Mouse (Mus musculus): ENCODE data around the gene Drd2. TPM values are rescaled to one million over a fixed set of nuclear protein-coding genes. Genes with fewer than 3 reads are reported as not detected.

Drd2 gene
- polyA plus RNA-seq (2015; fragmentation: Nextera tagmentation; extraction: Ambion mirVana), result 0.06 TPM in 1 of 2 replicates, not detected in the other

- no peaks in the 10 kb centered on the region for H3K36me3 ChIP-seq (ENCODE audit: control insufficient read depth, insufficient read depth, low read length)
- peak; percentile 91; the same call in 1 of the 2 replicates for ATAC-seq (ENCODE audit: insufficient read depth, low FRiP score)
- H3K4me2 ChIP-seq (ENCODE audit: low read depth, low read length), result peak within 1 kb of the TSS; percentile 62
- no peak within 1 kb of the TSS for H3K9ac ChIP-seq (ENCODE audit: low read length)
- peaks cover 5% of the 10 kb centered on the region for H3K4me1 ChIP-seq (ENCODE audit: control insufficient read depth, insufficient read depth, low read length)
- WGBS, result 1% methylated on average over 80 of the region's 84 CpGs
- no peaks in the 10 kb centered on the region for H3K9me3 ChIP-seq (replicated peaks; ENCODE audit: control insufficient read depth, low read length)
- peaks cover 25% of the 10 kb centered on the region for H3K27me3 ChIP-seq (ENCODE audit: control insufficient read depth, insufficient read depth, low read length)
- H3K4me3 ChIP-seq (replicated peaks; ENCODE audit: low read length), result peak within 1 kb of the TSS; percentile 35
- no peak within 1 kb of the TSS for H3K27ac ChIP-seq (ENCODE audit: low read length)
Measured at GRCm38 (mm10) chr9:49340136-49341043, at the start of gene Drd2. Gene Drd2, plus strand, starts transcription at chr9:49340627.

- Histone ChIP-seq H3K4me2 (ENCODE audit: low read depth, low read length) (no peak overlapping the region), H3K4me1 (ENCODE audit: control insufficient read depth, insufficient read depth, low read length) (no peaks in the 10 kb centered on the region), H3K4me3 (replicated peaks; ENCODE audit: low read length) (no peak overlapping the region), H3K9ac (ENCODE audit: low read length) (no peak overlapping the region), H3K9me3 (replicated peaks; ENCODE audit: control insufficient read depth, low read length) (no peaks in the 10 kb centered on the region), H3K36me3 (ENCODE audit: control insufficient read depth, insufficient read depth, low read length) (no peaks in the 10 kb centered on the region), H3K27me3 (ENCODE audit: control insufficient read depth, insufficient read depth, low read length) (no peaks in the 10 kb centered on the region), H3K27ac (ENCODE audit: low read length) (no peak overlapping the region)
- WGBS, result 56% methylated on average over 1 of the region's 1 CpGs
- no peak for ATAC-seq (ENCODE audit: insufficient read depth, low FRiP score)
Measured at GRCm38 (mm10) chr9:49295101-49295500, 45.3 kb upstream of the Drd2 start.

- Histone ChIP-seq H3K27me3 (ENCODE audit: control insufficient read depth, insufficient read depth, low read length) (no peaks in the 10 kb centered on the region), H3K4me2 (ENCODE audit: low read depth, low read length) (no peak overlapping the region), H3K4me3 (replicated peaks; ENCODE audit: low read length) (no peak overlapping the region), H3K4me1 (ENCODE audit: control insufficient read depth, insufficient read depth, low read length) (no peaks in the 10 kb centered on the region), H3K9ac (ENCODE audit: low read length) (no peak overlapping the region), H3K27ac (ENCODE audit: low read length) (no peak overlapping the region), H3K36me3 (ENCODE audit: control insufficient read depth, insufficient read depth, low read length) (no peaks in the 10 kb centered on the region), H3K9me3 (replicated peaks; ENCODE audit: control insufficient read depth, low read length) (no peaks in the 10 kb centered on the region)
- no peak for ATAC-seq (ENCODE audit: insufficient read depth, low FRiP score)
- 71% methylated on average over 3 of the region's 3 CpGs for WGBS
Measured at GRCm38 (mm10) chr9:49307576-49307975, 32.9 kb upstream of the Drd2 start.

GRCm38 (mm10) chr9:49310821-49311220, 29.6 kb upstream of the Drd2 start:
- Histone ChIP-seq H3K4me3 (replicated peaks; ENCODE audit: low read length) (no peak overlapping the region), H3K36me3 (ENCODE audit: control insufficient read depth, insufficient read depth, low read length) (no peaks in the 10 kb centered on the region), H3K4me2 (ENCODE audit: low read depth, low read length) (no peak overlapping the region), H3K4me1 (ENCODE audit: control insufficient read depth, insufficient read depth, low read length) (no peaks in the 10 kb centered on the region), H3K27ac (ENCODE audit: low read length) (no peak overlapping the region), H3K9ac (ENCODE audit: low read length) (no peak overlapping the region), H3K27me3 (ENCODE audit: control insufficient read depth, insufficient read depth, low read length) (no peaks in the 10 kb centered on the region), H3K9me3 (replicated peaks; ENCODE audit: control insufficient read depth, low read length) (no peaks in the 10 kb centered on the region)
- ATAC-seq (ENCODE audit: insufficient read depth, low FRiP score), result no peak
- whole genome bisulfite sequencing, result 33% methylated on average over 4 of the region's 4 CpGs

GRCm38 (mm10) chr9:49318638-49319037, 21.8 kb upstream of the Drd2 start:
- Histone ChIP-seq H3K4me2 (ENCODE audit: low read depth, low read length) (no peak overlapping the region), H3K27me3 (ENCODE audit: control insufficient read depth, insufficient read depth, low read length) (no peaks in the 10 kb centered on the region), H3K9me3 (replicated peaks; ENCODE audit: control insufficient read depth, low read length) (no peaks in the 10 kb centered on the region), H3K9ac (ENCODE audit: low read length) (no peak overlapping the region), H3K27ac (ENCODE audit: low read length) (no peak overlapping the region), H3K36me3 (ENCODE audit: control insufficient read depth, insufficient read depth, low read length) (no peaks in the 10 kb centered on the region), H3K4me1 (ENCODE audit: control insufficient read depth, insufficient read depth, low read length) (no peaks in the 10 kb centered on the region), H3K4me3 (replicated peaks; ENCODE audit: low read length) (no peak overlapping the region)
- ATAC-seq (ENCODE audit: insufficient read depth, low FRiP score), result no peak

- H3K4me2 ChIP-seq (ENCODE audit: low read depth, low read length), result peak overlapping the region; percentile 62
- ATAC-seq (ENCODE audit: insufficient read depth, low FRiP score), result no peak
- peaks cover 5% of the 10 kb centered on the region for H3K4me1 ChIP-seq (ENCODE audit: control insufficient read depth, insufficient read depth, low read length)
- peaks cover 25% of the 10 kb centered on the region for H3K27me3 ChIP-seq (ENCODE audit: control insufficient read depth, insufficient read depth, low read length)
- WGBS, result 3% methylated on average over 10 of the region's 10 CpGs
- no peak overlapping the region for H3K9ac ChIP-seq (ENCODE audit: low read length)
- H3K9me3 ChIP-seq (replicated peaks; ENCODE audit: control insufficient read depth, low read length), result no peaks in the 10 kb centered on the region
- no peaks in the 10 kb centered on the region for H3K36me3 ChIP-seq (ENCODE audit: control insufficient read depth, insufficient read depth, low read length)
- no peak overlapping the region for H3K27ac ChIP-seq (ENCODE audit: low read length)
- no peak overlapping the region for H3K4me3 ChIP-seq (replicated peaks; ENCODE audit: low read length)
Measured at GRCm38 (mm10) chr9:49341044-49341365, 578 bp downstream of the Drd2 start.

GRCm38 (mm10) chr9:49365763-49366162, 25.3 kb downstream of the Drd2 start:
- 7% methylated on average over 5 of the region's 5 CpGs for WGBS
- Histone ChIP-seq H3K36me3 (ENCODE audit: control insufficient read depth, insufficient read depth, low read length) (no peaks in the 10 kb centered on the region), H3K27ac (ENCODE audit: low read length) (no peak overlapping the region), H3K9me3 (replicated peaks; ENCODE audit: control insufficient read depth, low read length) (no peaks in the 10 kb centered on the region), H3K9ac (ENCODE audit: low read length) (no peak overlapping the region), H3K27me3 (ENCODE audit: control insufficient read depth, insufficient read depth, low read length) (no peaks in the 10 kb centered on the region), H3K4me1 (ENCODE audit: control insufficient read depth, insufficient read depth, low read length) (no peaks in the 10 kb centered on the region; the same call in 1 of the 2 replicates), H3K4me2 (ENCODE audit: low read depth, low read length) (no peak overlapping the region), H3K4me3 (replicated peaks; ENCODE audit: low read length) (no peak overlapping the region)
- peak; percentile 62 for ATAC-seq (ENCODE audit: insufficient read depth, low FRiP score)

- Histone ChIP-seq H3K4me2 (ENCODE audit: low read depth, low read length) (no peak overlapping the region), H3K4me1 (ENCODE audit: control insufficient read depth, insufficient read depth, low read length) (no peaks in the 10 kb centered on the region), H3K27ac (ENCODE audit: low read length) (no peak overlapping the region), H3K4me3 (replicated peaks; ENCODE audit: low read length) (no peak overlapping the region), H3K36me3 (ENCODE audit: control insufficient read depth, insufficient read depth, low read length) (no peaks in the 10 kb centered on the region), H3K27me3 (ENCODE audit: control insufficient read depth, insufficient read depth, low read length) (no peaks in the 10 kb centered on the region), H3K9ac (ENCODE audit: low read length) (no peak overlapping the region), H3K9me3 (replicated peaks; ENCODE audit: control insufficient read depth, low read length) (no peaks in the 10 kb centered on the region)
- no peak for ATAC-seq (ENCODE audit: insufficient read depth, low FRiP score)
- WGBS, result 74% methylated on average over 2 of the region's 2 CpGs
Measured at GRCm38 (mm10) chr9:49373946-49374345, 33.5 kb downstream of the Drd2 start.

GRCm38 (mm10) chr9:49379962-49380361, 39.5 kb downstream of the Drd2 start:
- ATAC-seq (ENCODE audit: insufficient read depth, low FRiP score), result no peak
- no peak overlapping the region for H3K9ac ChIP-seq (ENCODE audit: low read length)
- no peaks in the 10 kb centered on the region for H3K36me3 ChIP-seq (ENCODE audit: control insufficient read depth, insufficient read depth, low read length)
- no peaks in the 10 kb centered on the region for H3K27me3 ChIP-seq (ENCODE audit: control insufficient read depth, insufficient read depth, low read length)
- H3K4me3 ChIP-seq (replicated peaks; ENCODE audit: low read length), result no peak overlapping the region
- no peak overlapping the region for H3K4me2 ChIP-seq (ENCODE audit: low read depth, low read length)
- no peaks in the 10 kb centered on the region for H3K4me1 ChIP-seq (ENCODE audit: control insufficient read depth, insufficient read depth, low read length)
- H3K27ac ChIP-seq (ENCODE audit: low read length), result no peak overlapping the region
- 77% methylated on average over 4 of the region's 4 CpGs for WGBS
- no peaks in the 10 kb centered on the region for H3K9me3 ChIP-seq (replicated peaks; ENCODE audit: control insufficient read depth, low read length)

All from stomach, embryonic 16.5 days (tissue).